Mouse (Mus musculus) testis, adult 2 months (tissue): ENCODE results near the gene Cdk7. TPM values are rescaled to one million over a fixed set of nuclear protein-coding genes. Genes with fewer than 3 reads are reported as not detected.

ENCODE experiments used
- H3K27ac ChIP-seq: fragments of 200-500 bp; 2 replicates; pipeline ENCODE4 v1.5.1; 2012; ENCODE audit warnings: low read depth, low read length; ENCODE audit not compliant: control insufficient read depth, insufficient read depth
- H3K27me3 ChIP-seq: fragments of 200-500 bp; 2 replicates; pipeline ENCODE4 v1.6.1; 2012; ENCODE audit warnings: mild to moderate bottlenecking, low read length, moderate library complexity; ENCODE audit not compliant: control insufficient read depth, insufficient read depth
- H3K36me3 ChIP-seq: fragments of 200-500 bp; 2 replicates; pipeline ENCODE4 v1.6.1; 2012; ENCODE audit warnings: mild to moderate bottlenecking, low read length; ENCODE audit not compliant: control insufficient read depth, insufficient read depth
- H3K4me1 ChIP-seq: fragments of 200-500 bp; 2 replicates; pipeline ENCODE4 v1.6.1; 2012; ENCODE audit warnings: low read length; ENCODE audit not compliant: control insufficient read depth, insufficient read depth
- H3K4me3 ChIP-seq: fragments of 200-500 bp; 2 replicates; pipeline ENCODE4 v1.5.1; 2012; ENCODE audit warnings: low read depth, mild to moderate bottlenecking, low read length, moderate library complexity, mixed read lengths; ENCODE audit not compliant: control insufficient read depth
- CTCF ChIP-seq: fragments of 200-500 bp; IDR thresholded peaks from 2 replicates; pipeline ENCODE4 v1.5.1; 2012; ENCODE audit warnings: low read depth, mild to moderate bottlenecking, inconsistent platforms, low read length, moderate library complexity; ENCODE audit not compliant: control insufficient read depth, insufficient read depth, insufficient replicate concordance
- POLR2A ChIP-seq: fragments of 200-500 bp; IDR thresholded peaks from 2 replicates; pipeline ENCODE4 v1.6.1; 2012; ENCODE audit warnings: low read depth, mild to moderate bottlenecking, inconsistent platforms, low read length, moderate library complexity; ENCODE audit not compliant: control insufficient read depth
- polyA plus RNA-seq: library from polyadenylated mRNA; depleted of rRNA; stranded (reverse); fragments of >200 nt; gene quantifications from 2 replicates; pipeline ENCODE4 v1.2.3, GENCODE M21; 2012

The Cdk7 gene
- polyA plus RNA-seq, 1 experiment: 11.8 TPM

DNA sequence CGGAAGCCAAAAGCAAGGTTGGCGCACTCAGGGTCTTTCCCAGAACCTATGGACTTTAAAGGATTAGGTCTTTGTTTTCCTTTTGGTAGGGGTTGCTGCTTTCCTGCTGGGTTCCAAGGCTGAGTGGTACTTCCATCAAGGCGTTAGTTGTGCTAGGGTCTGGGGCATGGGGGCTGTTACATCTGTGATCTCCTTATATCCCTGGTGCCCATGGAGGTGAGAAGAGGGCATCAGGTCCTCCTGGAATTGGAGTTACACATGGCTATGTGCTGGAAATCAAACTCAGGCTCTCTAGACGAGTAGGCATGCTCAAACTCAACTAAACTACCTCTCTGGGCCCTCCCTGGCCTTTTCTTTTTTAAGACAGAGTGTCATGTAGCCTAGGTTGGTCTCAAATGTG, 23.4 kb upstream of the Cdk7 start:
- no peaks in the 10 kb centered on the region for H3K36me3 ChIP-seq
- H3K27me3 ChIP-seq: no peaks in the 10 kb centered on the region
- no peak overlapping the region for H3K27ac ChIP-seq
- TF ChIP-seq POLR2A: no peak
- TF ChIP-seq CTCF: no peak
- no peak overlapping the region for H3K4me3 ChIP-seq
- no peaks in the 10 kb centered on the region for H3K4me1 ChIP-seq

DNA sequence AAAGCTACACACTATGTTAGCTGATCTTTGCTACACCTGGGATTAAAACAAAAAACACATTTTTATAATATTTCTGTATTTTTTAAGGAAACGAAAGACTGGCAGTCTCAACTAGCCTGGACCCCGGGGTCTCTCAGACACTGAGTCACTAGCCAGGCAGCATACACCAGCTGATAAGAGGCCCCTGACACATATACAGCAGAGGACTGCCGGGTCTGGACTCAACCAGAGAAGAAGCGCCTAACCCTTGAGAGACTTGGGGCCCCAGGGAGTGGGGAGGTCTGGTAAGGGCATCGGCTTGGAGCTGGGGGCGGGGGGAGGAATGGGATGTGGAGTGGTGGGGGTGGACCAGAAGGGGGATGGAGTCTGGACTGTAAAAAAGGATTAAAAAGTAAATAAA, 22.3 kb upstream of the Cdk7 start:
- TF ChIP-seq CTCF (no peak), POLR2A (no peak)
- Histone ChIP-seq H3K36me3 (no peaks in the 10 kb centered on the region), H3K4me1 (no peaks in the 10 kb centered on the region), H3K27me3 (no peaks in the 10 kb centered on the region), H3K27ac (no peak overlapping the region), H3K4me3 (no peak overlapping the region)

DNA sequence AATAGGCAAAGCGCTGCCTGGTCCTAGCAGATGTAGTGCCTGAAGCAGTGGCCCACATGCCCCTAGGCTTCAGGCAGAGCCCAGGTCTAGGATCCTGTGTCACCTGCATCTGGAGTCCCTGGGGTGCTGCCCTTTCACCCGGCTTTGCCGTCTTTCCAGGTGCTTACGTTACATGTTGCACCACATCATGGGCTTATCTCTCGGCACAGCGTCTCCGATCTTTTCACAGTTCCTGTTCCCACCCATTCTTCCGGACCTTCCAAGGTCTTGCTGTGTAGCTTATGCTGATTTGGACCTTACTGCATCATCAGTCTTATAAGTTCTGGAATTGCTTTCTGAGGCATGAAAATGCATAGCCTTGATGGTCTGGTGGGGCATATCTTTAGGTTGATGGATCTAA, 21.8 kb upstream of the Cdk7 start:
- no peaks in the 10 kb centered on the region for H3K27me3 ChIP-seq
- no peaks in the 10 kb centered on the region for H3K4me1 ChIP-seq
- H3K4me3 ChIP-seq: no peak overlapping the region
- H3K27ac ChIP-seq: no peak overlapping the region
- no peak for TF ChIP-seq CTCF
- TF ChIP-seq POLR2A: no peak
- H3K36me3 ChIP-seq: no peaks in the 10 kb centered on the region

GRCm38 (mm10) chr13:100751402-100751801, 20.7 kb upstream of the Cdk7 start:
- Histone ChIP-seq H3K4me3 (no peak overlapping the region), H3K36me3 (no peaks in the 10 kb centered on the region), H3K4me1 (no peaks in the 10 kb centered on the region), H3K27me3 (no peaks in the 10 kb centered on the region), H3K27ac (no peak overlapping the region)
- TF ChIP-seq POLR2A: no peak
- no peak for TF ChIP-seq CTCF

- Histone ChIP-seq H3K4me3 (no peak overlapping the region), H3K27me3 (no peaks in the 10 kb centered on the region), H3K27ac (no peak overlapping the region), H3K36me3 (no peaks in the 10 kb centered on the region), H3K4me1 (no peaks in the 10 kb centered on the region)
- TF ChIP-seq POLR2A: no peak
- TF ChIP-seq CTCF: no peak
These were observed 20.1 kb upstream of the Cdk7 start for GRCm38 (mm10) chr13:100750799-100751198.

- no peaks in the 10 kb centered on the region for H3K27me3 ChIP-seq
- no peaks in the 10 kb centered on the region for H3K4me1 ChIP-seq
- TF ChIP-seq CTCF: no peak
- no peak for TF ChIP-seq POLR2A
- H3K36me3 ChIP-seq: no peaks in the 10 kb centered on the region
- no peak overlapping the region for H3K27ac ChIP-seq
- H3K4me3 ChIP-seq: no peak overlapping the region
These were observed 17.9 kb upstream of the Cdk7 start for GRCm38 (mm10) chr13:100748638-100749037.

DNA sequence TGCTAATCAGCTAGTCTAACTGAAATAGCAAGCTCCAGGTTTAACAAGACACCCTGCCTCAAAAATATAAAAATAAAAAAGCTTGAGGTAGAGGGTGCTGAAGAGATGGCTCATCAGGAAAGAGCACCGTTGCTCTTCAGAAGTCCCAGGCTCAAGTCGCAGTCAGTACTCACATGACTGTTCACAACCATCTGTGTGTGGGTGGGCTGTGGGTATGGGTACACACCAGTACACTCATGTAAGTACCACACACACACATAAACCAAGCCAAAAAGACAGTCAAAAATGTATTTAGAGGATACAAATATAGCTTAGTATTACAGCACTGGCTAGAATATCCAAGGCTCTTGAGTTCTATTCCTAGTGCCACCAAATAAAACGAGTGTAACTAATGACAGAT, 15.4 kb upstream of the Cdk7 start:
- no peak overlapping the region for H3K4me3 ChIP-seq

More for the DNA sequence above, 15.4 kb upstream of the Cdk7 start:
- Histone ChIP-seq H3K4me1 (no peaks in the 10 kb centered on the region), H3K27me3 (no peaks in the 10 kb centered on the region), H3K27ac (no peak overlapping the region), H3K36me3 (no peaks in the 10 kb centered on the region)
- TF ChIP-seq POLR2A (no peak), CTCF (no peak)
